Mouse (Mus musculus): ENCODE results near the gene Atcay.

The Atcay gene

DNA sequence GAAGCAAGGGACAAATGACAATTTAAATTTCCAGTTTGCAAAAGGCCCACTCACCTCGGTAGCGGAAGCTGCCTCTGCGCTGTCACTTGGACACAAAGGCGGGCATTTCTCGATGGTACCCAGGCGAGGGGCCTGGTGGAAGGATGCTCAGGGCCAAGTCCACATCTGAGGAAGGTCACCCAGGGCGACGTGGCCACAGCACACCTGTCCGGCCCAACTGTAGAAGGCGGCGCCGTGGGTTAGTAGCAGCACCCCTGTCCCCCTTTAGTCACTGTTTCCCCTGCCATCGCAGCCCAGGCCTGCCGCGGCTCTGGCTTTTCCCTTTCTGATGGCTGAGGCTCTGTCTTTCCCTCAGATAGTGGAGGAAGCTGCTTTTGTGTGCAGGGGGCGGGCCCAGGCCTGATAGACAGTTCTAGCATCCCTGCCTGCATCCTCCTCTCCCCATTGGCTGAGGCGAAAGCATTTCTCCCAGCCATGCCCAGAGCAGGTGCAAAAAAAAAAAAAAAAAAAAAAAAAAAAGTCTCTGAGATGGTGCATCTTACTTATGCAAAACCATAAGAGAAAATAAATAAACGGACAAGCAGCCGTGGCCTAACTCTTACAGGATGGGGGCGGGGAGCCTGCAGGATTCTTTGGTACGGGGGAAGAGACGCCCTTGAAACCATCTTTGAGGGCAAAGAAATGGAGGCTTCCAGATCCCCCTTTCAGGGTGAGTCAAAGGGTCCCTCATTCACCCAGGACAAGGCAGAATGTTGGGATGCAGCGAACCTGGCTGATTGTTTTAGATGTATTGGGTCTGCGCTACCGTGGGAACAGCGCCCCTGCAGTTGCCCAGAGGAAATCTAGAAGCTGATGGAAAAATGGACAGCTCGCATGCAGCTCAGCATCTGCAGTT, at the start of gene Atcay:
Atcay (minus strand) TSS at position 396 of the 895 bp plus-strand sequence.
- peak; percentile 87 to 91 for DNase-seq

DNA sequence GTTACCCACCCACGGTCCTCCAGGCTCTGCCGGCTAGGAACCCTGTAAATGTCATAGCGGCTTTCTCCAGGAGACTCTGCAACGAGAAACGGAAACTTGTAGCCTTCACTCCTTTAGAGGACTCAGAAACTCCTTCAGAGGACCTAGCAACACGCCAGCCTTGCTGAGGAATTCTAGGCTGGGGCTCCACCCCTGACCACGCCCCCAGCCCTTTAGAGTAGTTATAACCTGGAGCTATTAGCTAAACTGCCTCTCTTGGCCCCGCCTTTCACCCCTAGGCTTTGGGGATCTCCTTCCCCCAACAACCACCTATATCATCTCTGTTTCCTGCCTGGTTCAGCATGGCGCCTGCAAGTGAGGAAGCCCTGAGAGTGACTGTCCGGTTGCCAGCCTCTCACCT, 48.9 kb upstream of the Atcay start:
- DNase-seq = no peak

DNA sequence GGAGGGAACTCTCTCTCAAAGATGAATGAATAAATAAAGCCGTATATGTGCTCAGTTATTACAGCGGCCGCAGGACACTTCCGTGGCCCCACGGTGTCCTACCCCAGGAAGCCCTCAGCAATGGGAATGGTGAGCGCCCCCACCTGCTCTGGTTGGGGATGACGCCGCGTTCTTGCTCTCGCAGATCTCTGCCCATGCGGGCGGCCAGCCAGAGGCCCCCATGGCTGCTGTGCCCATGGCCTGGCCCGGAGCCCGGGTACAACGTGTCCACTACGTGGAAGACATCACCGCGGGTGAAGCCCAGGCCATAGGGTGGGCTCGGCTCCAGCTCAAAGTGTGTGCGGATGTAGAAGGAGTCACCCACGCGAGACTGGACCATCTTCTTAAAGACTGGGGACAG, 47.0 kb upstream of the Atcay start:
- DNase-seq = peak; percentile 45 to 68

DNA sequence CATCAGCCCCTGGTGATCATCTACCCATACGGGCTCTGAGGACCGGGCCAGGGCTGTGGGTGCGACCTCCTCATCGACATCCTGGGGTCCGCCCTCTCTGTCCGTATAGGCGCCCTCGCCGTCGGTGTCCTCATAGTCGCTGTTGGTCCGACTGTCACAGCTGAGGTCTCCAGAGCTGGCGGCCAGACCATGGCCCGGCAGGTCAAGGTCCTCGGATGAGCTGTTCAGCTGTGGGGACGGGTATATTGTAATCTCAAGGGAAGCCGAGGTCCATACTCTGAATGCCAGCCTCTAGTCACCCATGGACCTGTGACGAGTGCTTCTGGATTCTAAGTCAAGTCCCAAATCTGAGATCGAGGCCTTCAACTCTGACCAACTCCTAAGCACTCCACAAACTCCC, 43.2 kb upstream of the Atcay start:
- DNase-seq = no peak

DNA sequence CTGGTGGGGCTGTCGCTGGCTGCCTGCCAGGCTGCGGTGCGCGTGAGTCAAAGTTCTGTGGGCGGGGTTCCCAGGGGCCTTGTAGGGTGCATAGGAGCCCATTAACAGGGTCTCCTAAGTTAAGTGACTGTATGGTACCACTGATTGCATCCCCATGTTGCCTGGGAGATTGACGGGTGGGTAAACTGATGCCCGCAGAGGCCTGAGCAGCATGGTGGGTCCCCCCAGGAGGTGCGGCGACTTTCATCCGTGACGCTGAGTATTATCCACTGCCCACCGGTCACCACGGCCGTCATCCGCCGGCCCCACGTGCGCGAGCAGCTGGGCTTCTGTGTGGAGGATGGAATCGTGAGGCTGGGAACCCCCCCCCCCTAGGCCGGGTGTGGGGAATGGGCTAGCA, 41.7 kb upstream of the Atcay start:
- DNase-seq = peak in 1 of 2 experiments; percentile 43

DNA sequence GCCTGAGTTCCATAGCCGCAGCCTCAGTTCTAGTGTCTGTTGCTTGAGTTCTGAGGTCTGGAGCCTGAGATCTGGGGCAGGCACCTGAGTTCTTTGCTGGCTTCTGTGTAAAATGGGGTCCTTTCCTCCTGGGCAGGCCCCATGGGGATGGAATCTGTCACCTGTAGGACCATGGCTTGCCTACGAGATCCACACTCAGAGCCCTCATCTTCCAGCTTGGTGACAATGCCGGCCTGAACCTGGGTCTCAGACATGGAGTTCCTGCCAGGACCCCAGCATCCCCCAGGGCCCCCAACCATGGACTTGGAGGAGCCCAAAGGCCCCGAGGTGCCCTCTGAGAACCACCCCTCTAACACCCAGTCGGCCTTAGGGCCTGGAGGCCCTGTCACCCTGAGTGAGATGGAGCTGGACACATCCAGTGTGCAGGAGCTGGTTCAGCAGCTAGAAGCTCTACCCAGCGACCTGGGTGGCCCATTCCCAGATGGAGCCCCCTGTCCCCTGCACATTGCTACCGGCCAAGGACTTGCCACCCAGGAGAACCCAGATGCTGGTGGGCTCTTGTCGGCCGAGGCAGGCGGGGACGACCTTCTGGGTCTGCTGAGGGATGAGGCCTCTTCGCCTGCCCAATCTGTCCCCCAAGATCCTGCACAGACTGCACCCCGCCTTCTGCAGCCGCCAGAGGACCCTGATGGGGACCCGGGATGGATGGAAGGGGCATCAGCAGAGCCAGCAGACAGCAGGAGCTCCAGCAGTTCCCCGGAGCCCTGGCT, 38.2 kb upstream of the Atcay start:
- DNase-seq = peak in 1 of 2 experiments; percentile 39

- DNase-seq = peak; percentile 84 to 88
These were observed 37.4 kb upstream of the Atcay start for GRCm38 (mm10) chr10:81268056-81268455.

DNA sequence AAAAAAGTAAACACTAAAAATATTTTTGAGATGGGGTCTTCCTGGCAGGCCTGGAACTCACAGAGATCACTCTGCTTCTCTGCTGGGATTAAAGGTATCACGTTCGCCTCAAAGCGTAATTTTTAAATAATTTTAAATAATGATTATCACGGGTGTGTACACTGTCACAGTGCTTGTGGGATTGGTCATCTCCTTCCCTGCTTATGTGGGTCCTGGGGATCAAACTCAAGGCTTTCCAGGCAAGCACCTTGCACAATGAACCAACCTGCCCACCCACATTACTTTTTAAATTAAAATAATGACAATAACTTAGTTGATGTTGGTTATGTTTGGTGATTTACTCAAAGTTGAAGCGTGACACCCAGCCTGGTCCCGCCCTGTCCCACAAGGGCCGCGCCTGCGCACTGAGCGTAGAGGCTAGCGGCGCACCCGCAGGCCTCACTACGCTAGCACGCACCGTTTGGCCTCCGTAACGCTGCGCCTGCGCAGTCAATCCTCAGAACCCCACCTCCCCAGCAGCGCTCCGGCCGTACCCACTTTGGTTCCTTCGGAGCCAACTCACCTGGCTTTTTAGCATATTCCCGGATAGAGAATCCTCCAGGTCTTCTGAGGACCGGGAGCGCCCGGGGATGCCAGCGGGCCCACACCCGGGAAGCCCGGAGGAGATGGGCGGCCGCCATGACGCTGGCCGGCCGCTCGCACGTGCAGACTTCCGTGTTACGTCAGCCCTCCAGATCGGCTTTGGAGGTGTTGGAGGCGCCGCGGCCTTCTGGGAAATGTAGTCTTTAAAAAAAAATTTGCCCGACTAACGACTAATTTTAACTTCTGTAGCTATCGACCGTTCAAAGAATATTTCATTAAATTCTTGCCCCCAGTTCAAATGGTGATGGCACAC, 35.8 kb upstream of the Atcay start, which contains the start of the genes Mrpl54 and Apba3:
Mrpl54 (minus strand) TSS at position 724 of the 895 bp plus-strand sequence.
Apba3 (plus strand) TSS at position 750 of the 895 bp plus-strand sequence.
- peak; percentile 98 to 99 for DNase-seq

DNA sequence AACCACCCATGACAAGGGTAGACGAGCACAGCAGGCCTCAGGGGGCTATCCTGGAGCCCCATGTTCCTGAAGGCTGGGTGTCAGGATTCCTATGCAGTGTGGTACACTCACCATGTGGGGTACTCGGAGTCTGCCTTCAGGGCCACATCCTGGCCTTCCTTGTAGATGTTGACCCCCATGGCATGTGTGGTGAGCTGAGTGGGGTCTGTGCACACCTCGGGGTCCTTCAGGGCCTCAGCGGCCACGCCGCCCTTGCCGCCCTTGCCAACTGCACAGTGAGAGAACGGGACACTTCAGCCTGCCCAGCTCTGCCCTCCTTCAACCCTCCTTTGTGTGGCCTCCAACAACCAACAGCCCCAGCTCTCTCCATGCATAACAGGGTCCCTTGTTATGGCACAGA, 34.9 kb upstream of the Atcay start:
- peak in 1 of 2 experiments; percentile 43 for DNase-seq

DNA sequence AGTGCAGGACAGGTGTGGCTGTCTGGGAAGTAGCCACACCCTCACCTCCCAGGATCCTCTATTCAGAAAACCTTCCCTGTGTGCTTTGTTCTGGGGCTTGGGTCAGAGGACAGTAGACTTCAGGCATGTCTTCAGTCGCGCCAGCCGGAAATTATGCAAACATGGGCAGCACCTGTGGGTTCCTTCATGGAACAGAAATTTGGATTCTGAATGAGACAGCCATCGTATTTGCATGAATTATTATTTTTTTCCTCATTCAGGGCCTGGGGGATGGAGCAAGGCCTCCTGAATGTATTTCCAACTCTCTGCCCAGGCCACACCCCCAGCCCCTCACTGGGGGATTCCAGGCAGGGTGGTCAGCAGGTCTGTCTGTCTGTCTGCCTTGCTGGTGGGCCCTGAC, 30.4 kb upstream of the Atcay start:
- no peak for DNase-seq

DNA sequence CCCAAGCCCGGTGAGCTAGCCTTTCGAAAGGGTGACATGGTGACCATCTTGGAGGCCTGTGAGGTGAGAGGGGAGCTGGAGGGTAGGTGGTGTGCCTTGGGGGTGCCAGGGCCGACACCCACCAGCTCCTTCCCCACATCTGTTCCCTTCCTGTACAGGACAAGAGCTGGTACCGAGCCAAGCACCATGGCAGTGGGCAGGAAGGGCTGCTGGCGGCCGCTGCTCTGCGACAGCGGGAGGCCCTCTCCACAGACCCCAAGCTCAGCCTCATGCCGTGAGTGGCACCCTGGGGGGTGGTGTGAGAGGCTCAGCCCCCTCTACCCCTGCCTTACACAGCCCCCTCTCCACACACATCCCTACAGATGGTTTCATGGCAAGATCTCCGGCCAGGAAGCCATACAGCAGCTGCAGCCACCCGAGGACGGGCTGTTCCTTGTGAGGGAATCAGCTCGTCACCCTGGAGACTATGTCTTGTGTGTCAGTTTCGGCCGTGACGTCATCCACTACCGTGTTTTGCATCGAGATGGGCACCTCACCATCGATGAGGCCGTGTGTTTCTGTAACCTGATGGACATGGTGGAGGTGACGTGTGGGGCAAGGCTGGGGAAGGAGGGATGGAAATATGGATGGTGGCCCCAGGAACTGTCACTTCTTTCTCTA, 28.7 kb upstream of the Atcay start:
- peak in 1 of 2 experiments; percentile 46 for DNase-seq

- DNase-seq = peak; percentile 67 to 69
These were observed 26.8 kb upstream of the Atcay start for GRCm38 (mm10) chr10:81257158-81258039.

DNA sequence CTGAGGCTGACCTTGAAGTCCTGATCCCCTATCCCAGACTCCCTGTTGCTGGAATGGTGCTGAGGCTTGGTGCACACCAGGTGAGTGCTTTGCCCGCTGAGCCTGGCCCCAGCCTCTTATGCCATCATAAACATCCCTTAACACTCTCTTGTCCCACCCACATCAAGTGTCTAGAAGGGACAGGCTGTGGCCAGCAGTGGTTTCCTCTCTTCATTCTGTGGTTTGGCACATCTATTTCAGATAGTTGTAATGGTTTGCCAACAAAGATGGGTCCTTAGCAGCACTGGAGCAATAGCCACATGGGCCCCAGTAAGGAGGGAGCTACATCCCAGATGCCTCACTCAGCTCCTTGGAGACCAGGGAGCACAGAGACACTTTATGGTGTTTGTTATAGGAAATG, 24.3 kb upstream of the Atcay start:
- no peak for DNase-seq

- peak; percentile 75 to 83 for DNase-seq
These were observed 22.1 kb upstream of the Atcay start, which contains the start of gene Matk for GRCm38 (mm10) chr10:81252424-81253419. Gene Matk (plus strand): TSS chr10:81252935.

- no peak for DNase-seq
These were observed 18.8 kb upstream of the Atcay start for GRCm38 (mm10) chr10:81249442-81249841.

- DNase-seq = no peak
These were observed 17.2 kb upstream of the Atcay start for GRCm38 (mm10) chr10:81247804-81248203.

DNA sequence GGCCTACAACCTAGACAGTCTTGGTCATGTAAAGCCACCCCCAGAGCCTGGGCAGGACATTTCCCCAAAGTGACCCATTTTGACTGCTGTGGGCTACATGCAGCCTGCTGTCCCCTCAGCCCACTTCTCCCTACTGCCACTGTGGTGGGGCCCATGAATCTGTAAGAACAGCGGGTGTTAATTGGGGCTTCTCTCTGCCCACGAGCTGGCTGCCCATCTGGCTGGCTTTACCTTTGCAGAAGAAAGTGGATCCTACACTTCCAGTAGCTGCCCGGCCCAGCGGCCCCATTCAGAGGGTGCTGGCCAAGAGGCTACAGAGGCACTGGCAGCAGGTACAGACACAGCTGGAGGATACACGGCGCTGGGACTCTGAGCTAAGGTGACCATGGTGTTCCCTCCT, 14.5 kb upstream of the Atcay start:
- no peak for DNase-seq

GRCm38 (mm10) chr10:81244595-81244994, 14.0 kb upstream of the Atcay start:
- DNase-seq = peak; percentile 92 to 94

- DNase-seq = no peak
These were observed 13.5 kb upstream of the Atcay start for GRCm38 (mm10) chr10:81244146-81244545.

DNA sequence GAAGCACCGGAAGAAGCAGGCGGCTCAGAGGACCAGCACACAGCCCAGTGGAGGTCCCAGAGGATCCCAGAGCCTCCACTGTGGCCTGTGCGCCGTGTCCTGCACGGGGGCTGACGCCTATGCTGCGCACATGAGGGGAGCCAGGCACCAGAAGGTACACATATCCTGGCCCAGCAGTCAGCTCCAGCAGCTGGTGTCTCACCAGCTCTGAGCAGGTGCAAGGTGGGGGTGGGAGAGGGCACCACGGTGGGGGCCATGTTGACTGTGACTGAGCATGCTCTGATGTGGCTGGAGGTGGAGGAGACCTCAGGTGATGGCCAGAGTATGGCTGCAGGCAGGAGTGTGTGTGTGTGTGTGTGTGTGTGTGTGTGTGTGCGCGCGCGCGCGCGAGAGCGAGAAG, 11.4 kb upstream of the Atcay start:
- DNase-seq = no peak

Measured in cerebellum, postnatal 25 days (tissue).